Mouse (Mus musculus) frontal cortex, postnatal 25 days (tissue): ENCODE results near the gene Gm15023.
"Not testable (repeated sequence)": the region's sequence is repeated elsewhere in the genome, so short reads cannot be mapped to it uniquely, and the experiment has no call there.

Experiments used
- DNase-seq, 2 experiments: peaks; one replicate each; pipeline ENCODE4 v3.0.0; 2022; ENCODE audit warnings: low spot score in 2 of 2

The Gm15023 gene

GRCm38 (mm10) chrX:135177532-135177931, at the start of gene Gm15023:
TSS of gene Gm15023 (minus strand) at chrX:135177632.
- DNase-seq: not testable (repeated sequence)

GRCm38 (mm10) chrX:135210436-135211221, 33.2 kb upstream of the Gm15023 start, which contains the start of gene Tceal6:
TSS of gene Tceal6 (minus strand) at chrX:135210687.
- peak; percentile 6 to 8 for DNase-seq

GRCm38 (mm10) chrX:135209773-135210435, 32.5 kb upstream of the Gm15023 start:
- DNase-seq: peak in 1 of 2 experiments; percentile 5

- DNase-seq: not testable (repeated sequence)
Measured at GRCm38 (mm10) chrX:135189924-135190323, 12.5 kb upstream of the Gm15023 start.

DNA sequence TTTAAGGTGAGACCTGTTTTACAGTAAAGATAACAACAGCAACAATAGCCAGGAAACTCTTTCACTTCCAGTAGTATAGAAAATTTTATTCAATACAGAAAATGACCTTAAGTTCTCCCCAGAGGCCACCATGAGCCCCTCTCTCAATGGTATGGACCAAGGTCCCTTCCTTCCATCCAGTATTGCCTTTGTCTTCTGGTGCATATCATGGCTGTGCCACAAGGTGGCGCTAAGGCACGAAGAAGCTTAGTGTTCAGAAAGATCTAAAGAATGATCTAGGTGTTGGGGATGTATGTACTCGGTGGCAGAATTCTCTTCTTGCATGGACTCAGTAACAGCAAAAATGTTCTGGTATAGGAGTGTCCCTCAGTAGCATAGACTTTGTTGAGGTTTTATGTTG, 11.2 kb upstream of the Gm15023 start:
- DNase-seq: not testable (repeated sequence)
